Mouse (Mus musculus): ENCODE results near the gene Bach1.

Gene Bach1

DNA sequence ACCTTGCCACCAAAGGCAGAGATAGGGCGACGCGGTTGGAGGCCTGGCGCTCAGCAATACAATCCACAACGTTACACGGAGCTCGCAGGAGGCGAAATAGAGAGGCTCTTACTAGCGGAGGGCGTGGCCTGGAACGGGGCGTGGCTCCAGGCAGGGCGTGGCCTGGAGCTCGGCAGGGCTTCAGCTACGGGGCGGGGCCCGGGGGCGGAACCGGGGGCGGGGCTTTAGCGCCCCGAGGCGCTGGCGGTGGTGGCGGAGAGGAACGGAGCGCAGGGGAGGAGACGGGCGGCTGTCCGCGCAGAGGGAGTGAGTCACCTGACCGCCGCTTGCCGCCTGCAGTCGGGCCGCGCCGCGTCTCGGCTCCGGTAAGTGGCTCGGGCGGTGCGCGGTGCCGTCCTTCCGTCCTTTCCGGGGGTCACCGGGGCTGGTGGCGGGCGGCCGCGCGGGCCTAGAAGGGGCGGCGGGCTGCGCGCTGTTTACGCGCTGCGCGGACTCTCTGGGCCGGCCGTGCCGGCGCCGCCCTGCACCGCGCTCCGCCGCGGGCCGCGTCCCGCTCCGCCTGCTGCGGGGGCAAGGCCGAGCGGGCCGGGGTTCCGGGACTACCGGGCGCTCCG is at the start of gene Bach1:
TSS of gene Bach1 (plus strand) at position 254 of the 614 bp plus-strand sequence.
- DNase-seq = peak; percentile 93 to 95

- no peak for DNase-seq
Observed at GRCm38 (mm10) chr16:87652344-87652743, 46.4 kb upstream of the Bach1 start.

DNA sequence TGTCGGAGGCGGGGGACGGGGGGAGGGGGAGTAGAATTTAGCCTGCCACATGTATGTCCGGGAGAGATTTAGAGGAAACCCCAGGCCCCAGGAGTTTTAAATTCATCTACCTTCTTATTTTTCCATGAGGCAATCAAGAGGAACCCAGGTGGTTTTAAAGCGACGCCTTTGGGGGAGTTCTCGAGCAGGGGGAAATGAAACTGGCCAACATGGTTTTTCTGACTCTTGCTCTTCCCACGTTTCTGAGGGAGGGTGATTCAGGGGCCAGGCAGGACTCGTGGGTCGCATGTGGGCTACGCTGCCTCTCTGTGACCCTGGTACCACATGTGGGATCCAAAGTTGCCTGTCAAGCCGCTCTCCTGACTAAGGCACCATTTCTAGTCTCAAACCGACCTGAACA is 45.8 kb upstream of the Bach1 start:
- DNase-seq = no peak

GRCm38 (mm10) chr16:87654016-87654575 is 44.6 kb upstream of the Bach1 start:
- DNase-seq = no peak

DNA sequence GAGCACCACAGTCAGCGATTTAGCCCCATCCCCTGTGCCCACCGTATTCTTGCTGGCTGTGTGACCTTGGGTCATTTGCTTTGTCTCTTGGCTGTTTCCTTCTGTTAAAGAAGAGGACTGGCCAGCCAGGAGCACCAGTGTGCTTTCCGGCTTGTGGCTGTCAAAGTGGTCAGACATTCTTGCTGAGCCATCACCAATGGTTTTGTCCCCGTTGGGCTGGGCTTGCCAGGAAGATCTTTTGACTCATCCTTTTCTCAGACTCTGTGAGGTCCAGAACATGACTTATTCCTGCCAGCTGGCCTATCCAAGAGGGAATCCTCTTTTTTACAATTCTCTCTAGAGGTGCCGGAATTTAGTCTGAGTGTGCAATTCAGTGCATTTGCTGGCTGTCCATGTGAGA is 43.7 kb upstream of the Bach1 start:
- no peak for DNase-seq

GRCm38 (mm10) chr16:87655579-87655978 is 43.2 kb upstream of the Bach1 start:
- no peak for DNase-seq

DNA sequence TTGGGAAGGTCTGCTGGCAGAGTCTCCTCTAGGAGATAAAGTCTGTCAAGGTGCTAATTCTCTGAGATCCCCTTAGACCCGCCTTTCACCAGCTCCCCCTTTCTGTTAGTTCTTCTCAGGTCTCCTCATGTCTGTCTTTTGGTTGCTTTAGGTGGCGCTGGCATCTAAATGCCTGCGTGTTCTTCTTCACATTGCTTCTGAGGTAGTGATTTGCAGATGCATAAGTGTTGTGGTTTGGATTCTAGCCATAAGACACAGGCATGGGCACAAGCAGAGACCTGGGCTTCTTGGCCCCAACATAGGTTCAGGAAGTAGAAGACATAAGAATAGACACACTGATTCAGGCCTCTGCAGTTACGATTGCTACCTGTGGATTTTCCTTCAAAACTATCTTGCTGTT is 42.0 kb upstream of the Bach1 start:
- no peak for DNase-seq

DNA sequence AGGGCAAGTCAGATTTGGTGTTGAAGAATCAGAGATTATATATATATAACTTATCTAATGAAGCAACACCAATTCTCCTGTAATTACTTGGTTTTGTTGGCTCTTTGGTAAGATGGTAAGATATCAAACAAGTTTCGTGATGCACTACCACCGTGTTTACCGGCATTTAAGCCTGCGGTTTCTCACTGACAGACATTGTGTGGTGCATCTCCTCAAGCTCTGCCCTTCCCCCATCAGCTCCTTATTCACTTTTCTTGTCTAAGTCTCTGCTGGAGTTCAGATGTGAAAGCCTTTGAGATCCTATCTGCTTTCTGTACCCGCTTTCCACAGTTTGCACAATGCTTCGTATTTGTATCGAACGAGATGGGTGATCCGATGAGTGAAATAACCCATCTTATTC is 41.5 kb upstream of the Bach1 start:
- no peak for DNase-seq

DNA sequence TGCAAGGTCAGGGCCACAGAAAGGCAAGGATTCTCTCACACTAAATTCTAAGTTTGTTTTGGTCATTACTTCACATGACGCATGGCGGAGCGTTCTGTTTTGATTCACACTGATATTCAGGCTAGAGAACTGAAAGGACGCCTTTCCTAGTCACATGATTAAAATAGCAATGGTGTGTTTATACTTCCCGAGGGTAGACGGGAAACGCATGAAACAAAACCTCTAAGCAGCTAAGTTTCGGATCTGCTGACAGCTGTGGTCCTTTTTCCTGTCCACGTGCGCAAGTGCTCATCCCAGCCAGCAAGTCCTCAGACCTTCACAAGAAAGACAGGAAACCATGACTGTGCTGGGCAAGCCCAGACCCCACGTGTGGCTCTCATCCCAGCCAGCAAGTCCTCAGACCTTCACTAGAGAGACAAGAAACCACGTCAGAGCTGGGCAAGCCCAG is 37.7 kb upstream of the Bach1 start:
- DNase-seq = no peak

- no peak for DNase-seq
Observed at GRCm38 (mm10) chr16:87661636-87662035, 37.1 kb upstream of the Bach1 start.

GRCm38 (mm10) chr16:87662528-87662927 is 36.2 kb upstream of the Bach1 start:
- DNase-seq = no peak

DNA sequence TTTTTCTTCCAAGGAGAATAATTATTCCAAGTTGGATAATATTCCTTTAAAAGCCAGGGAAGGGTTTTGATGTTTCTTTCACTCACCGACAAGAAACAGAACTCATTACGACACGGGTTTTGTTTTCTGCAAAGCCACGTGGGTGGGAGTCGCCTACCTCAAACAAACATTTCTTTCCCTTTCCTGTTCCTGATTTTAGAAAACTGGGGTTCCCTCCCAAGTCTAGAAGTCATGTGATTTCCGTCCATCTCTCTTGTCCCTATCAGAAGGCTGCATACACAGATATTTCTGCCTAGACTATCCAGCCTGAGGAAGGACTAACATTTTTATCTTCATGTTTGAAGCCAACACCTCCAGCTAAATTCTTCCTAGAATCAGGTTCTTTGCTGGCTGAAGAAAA is 34.9 kb upstream of the Bach1 start:
- no peak for DNase-seq

- DNase-seq = no peak
Observed at GRCm38 (mm10) chr16:87665246-87665645, 33.5 kb upstream of the Bach1 start.

DNA sequence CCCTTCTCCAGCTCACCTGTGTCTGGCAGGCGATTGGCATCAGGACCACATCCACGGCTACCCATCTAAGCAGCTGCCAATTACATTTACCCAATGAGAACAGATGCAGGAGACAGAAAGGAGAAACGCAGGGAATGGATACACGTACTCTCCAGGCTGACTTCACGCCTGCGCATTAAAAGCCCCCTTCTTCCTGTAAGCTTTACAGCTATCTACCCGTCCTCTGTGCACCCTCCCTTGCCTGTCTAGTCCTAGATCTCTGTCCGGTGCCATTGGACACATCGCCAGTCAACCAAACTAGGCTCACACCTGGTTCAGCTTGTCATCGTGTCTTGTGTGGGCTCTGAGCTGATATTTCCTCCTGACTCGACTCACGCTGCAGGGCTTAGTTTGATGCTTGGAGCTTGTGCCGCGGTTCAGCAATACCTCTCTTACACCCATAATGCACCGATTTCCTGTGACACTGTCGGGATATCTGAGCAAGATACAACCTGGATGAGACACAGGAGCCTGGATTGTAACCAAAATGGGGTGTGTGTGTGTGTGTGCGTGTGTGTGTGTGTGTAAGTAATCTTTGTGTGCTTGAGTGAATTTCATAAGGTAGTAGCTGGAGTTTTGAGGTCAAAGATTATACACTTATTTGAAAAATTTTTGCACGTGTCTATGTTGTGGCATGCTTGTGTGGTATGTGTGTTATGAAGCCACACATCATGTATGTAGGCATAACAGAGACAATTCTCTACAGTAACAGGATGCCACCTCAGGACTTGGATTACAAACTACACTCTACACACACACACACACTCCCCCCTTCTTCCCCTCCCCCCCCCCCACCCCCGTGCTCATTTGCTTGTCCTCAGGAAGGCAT is 32.8 kb upstream of the Bach1 start:
- DNase-seq = no peak

- no peak for DNase-seq
Observed at GRCm38 (mm10) chr16:87666620-87667004, 32.1 kb upstream of the Bach1 start.

DNA sequence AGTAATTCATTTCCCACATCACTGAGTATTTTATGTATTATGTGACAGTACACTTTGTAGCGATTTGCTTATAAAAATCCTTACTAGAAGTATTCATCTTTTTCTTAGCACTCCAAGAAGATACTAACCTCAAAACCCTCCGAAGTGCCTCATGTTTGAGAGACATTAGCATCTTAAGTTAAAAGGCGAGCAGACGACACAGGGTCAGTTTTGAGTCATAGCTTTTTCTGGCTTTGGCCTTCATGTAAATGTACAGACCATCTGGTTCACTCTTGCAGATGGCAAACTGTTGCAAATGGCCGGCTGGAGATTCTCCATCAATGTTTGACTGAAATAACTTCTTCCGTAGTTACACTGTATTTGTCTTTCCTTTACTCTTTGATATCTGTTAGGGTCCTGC is 30.7 kb upstream of the Bach1 start:
- no peak for DNase-seq

DNA sequence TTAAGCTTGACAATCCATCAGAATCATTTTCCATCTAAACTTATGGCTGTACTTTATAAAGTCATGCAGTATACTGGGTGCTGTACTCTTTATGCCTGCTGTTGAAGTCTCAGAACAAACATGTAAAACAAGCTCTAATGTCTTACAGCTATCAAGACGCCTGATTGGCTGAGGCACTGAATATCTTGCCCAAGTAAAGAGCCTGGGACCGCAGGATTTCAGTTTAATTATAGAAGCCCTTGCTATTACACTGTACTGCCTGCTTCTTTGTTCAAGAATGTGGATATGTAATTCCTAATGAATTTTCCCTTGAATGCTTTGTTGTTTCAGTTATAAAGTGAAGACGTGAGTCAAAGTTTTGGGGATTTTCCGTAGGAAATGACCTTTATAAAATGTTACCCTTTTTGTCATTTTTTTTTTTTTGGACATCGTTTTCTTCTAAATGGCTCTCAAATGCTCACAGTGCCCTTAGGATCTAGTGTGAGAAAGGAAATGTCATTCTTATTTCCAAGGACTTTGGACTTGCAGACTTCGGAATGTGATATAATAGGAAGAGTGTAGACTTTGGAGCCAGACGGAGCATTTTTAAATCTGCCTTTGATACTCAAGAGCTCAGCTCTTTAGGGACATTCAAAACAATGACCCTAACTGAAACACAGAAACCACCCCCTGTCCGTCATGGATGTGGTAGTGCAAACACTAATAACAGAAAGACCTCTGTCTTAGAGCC is 28.5 kb upstream of the Bach1 start:
- no peak for DNase-seq

- peak; percentile 11 to 38 for DNase-seq
Observed at GRCm38 (mm10) chr16:87670821-87671165, 28.0 kb upstream of the Bach1 start.

- peak in 1 of 2 experiments; percentile 4 for DNase-seq
Observed at GRCm38 (mm10) chr16:87671336-87671735, 27.4 kb upstream of the Bach1 start.

GRCm38 (mm10) chr16:87673155-87673554 is 25.6 kb upstream of the Bach1 start:
- DNase-seq = no peak

GRCm38 (mm10) chr16:87676182-87676581 is 22.6 kb upstream of the Bach1 start:
- DNase-seq = no peak

DNA sequence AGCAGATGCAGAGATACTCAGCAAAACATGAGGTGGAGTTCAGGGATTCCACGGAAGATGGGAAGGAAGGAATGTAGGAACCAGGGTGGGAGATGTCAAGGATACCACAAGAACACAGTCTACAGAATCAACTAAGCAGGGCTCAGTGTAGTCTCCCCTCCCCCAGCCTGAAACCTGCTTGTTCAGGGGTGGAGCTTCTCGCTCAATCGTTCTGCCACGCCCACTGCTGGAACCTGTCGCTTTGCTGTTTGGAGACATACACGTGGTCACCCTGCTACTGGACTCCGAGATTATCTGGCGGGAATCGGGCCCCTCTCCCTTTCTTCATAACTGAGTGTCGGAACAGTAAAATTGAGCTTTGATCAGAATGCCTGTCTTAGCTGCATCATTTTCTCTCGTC is 20.1 kb upstream of the Bach1 start:
- DNase-seq = no peak

DNA sequence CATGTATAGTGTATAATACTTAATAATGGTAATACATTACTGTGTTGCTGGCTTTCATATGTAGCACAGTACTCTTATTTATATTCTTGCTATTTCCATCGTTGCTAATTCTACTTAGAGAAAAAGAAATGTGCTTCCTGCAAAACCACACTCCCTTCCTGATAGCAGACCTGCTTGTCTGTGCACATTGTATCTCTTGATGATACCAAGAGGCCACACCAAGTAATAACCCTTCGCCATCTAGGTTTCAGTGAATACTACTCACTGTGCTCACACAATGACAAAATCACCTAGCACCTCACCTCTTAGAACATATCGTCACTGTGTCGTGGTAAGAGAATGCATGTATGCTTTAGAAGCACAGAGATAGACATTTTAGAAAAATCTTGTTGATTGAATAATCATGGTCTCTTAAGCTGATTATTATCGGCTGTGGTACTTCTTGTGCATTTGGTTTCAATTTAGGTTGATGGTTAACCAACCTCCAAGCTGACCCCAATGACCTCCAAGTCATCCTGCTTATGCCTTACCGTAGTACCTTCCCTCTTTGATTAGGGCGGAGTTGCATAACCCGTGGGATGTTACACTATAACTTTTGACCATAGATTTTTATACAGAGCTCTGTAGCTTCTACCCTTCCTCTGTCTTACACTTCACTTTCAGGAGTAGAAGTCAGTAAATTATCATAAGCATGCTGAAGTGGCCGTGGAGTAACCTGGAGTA is 17.7 kb upstream of the Bach1 start:
- no peak for DNase-seq

All from cerebellum, postnatal 14 days (tissue).